Mouse (Mus musculus) CH12.LX (cell line): ENCODE results near the gene Upf2.

ENCODE experiments used
- CHD2 ChIP-seq: IDR thresholded peaks from 2 replicates; pipeline ENCODE4 v1.6.1; 2011; ENCODE audit warnings: low read length, improper control_type of control experiment
- CTCF ChIP-seq, 2 experiments: IDR thresholded peaks in 1 of 2; conservative IDR thresholded peaks in 1 of 2; 2 replicates each; pipeline ENCODE4 v1.5.1; 2011 to 2012; ENCODE audit warnings: low read depth in 2 of 2, low read length in 2 of 2, improper control_type of control experiment in 1 of 2, inconsistent platforms in 1 of 2, mild to moderate bottlenecking in 1 of 2, moderate library complexity in 1 of 2
- ETS1 ChIP-seq: conservative IDR thresholded peaks from 2 replicates; pipeline ENCODE4 v1.6.1; 2012; ENCODE audit warnings: low read depth, mild to moderate bottlenecking, inconsistent platforms, low read length, improper control_type of control experiment, moderate library complexity
- GABPA ChIP-seq: IDR thresholded peaks from 2 replicates; pipeline ENCODE4 v1.6.1; 2012; ENCODE audit warnings: low read depth, low read length, improper control_type of control experiment, inconsistent platforms; ENCODE audit not compliant: insufficient replicate concordance
- HCFC1 ChIP-seq: IDR thresholded peaks from 2 replicates; pipeline ENCODE4 v1.6.1; 2012; ENCODE audit warnings: low read depth, mild to moderate bottlenecking, inconsistent platforms, low read length, improper control_type of control experiment
- MAFK ChIP-seq: IDR thresholded peaks from 2 replicates; pipeline ENCODE4 v1.6.1; 2011; ENCODE audit warnings: low read length, improper control_type of control experiment; ENCODE audit not compliant: insufficient replicate concordance
- MAX ChIP-seq: IDR thresholded peaks from 2 replicates; pipeline ENCODE4 v1.6.1; 2011; ENCODE audit warnings: low read length, improper control_type of control experiment
- MYC ChIP-seq: IDR thresholded peaks from 2 replicates; pipeline ENCODE4 v1.6.1; 2011; ENCODE audit warnings: low read depth, mild to moderate bottlenecking, improper control_type of control experiment, low read length
- POLR2A ChIP-seq: IDR thresholded peaks from 2 replicates; pipeline ENCODE4 v1.6.1; 2011; ENCODE audit warnings: low read depth, mild to moderate bottlenecking, improper control_type of control experiment, low read length
- TCF12 ChIP-seq: IDR thresholded peaks from 2 replicates; pipeline ENCODE4 v1.6.1; 2014; ENCODE audit warnings: low read depth, mild to moderate bottlenecking, inconsistent platforms, low read length, improper control_type of control experiment
- UBTF ChIP-seq: IDR thresholded peaks from 2 replicates; pipeline ENCODE4 v1.6.1; 2012; ENCODE audit warnings: low read depth, mild to moderate bottlenecking, inconsistent platforms, low read length, improper control_type of control experiment, moderate library complexity
- USF1 ChIP-seq: IDR thresholded peaks from 2 replicates; pipeline ENCODE4 v1.6.1; 2014; ENCODE audit warnings: low read depth, mild to moderate bottlenecking, inconsistent platforms, low read length, improper control_type of control experiment

GRCm38 (mm10) chr2:5929793-5930192 is 21.5 kb upstream of the Upf2 start:
- TF ChIP-seq HCFC1, result no peak
- TF ChIP-seq MYC, result no peak
- TF ChIP-seq MAX, result no peak
- no peak for TF ChIP-seq ETS1
- no peak for TF ChIP-seq USF1
- no peak for TF ChIP-seq MAFK
- TF ChIP-seq GABPA, result no peak
- TF ChIP-seq CHD2, result no peak
- TF ChIP-seq CTCF (conservative IDR thresholded peaks at IDR 0.05 in 1 of 2, IDR thresholded peaks at IDR 0.05 in 1 of 2; ENCODE audit: low read depth in 2 of 2, low read length in 2 of 2), result no peak
- TF ChIP-seq UBTF, result no peak
- TF ChIP-seq POLR2A, result no peak
- no peak for TF ChIP-seq TCF12
